Mouse (Mus musculus) cerebellum, postnatal 10 days (tissue): Measurements from ENCODE around the gene Egr4.

Source experiments
- DNase-seq, 2 experiments: peaks; one replicate each; pipeline ENCODE4 v3.0.0; 2021; ENCODE audit warnings: mixed read lengths in 2 of 2

The Egr4 gene

GRCm38 (mm10) chr6:85491606-85492005 lies 21.8 kb downstream of the Egr4 start:
- no peak for DNase-seq

- DNase-seq = no peak
Observed at GRCm38 (mm10) chr6:85490252-85490651, 23.1 kb downstream of the Egr4 start.

- no peak for DNase-seq
Observed at GRCm38 (mm10) chr6:85489717-85490116, 23.7 kb downstream of the Egr4 start.

GRCm38 (mm10) chr6:85488510-85488909 lies 24.9 kb downstream of the Egr4 start:
- no peak for DNase-seq

GRCm38 (mm10) chr6:85485738-85486137 lies 27.7 kb downstream of the Egr4 start:
- no peak for DNase-seq

- DNase-seq = peak; percentile 59 to 66
Observed at GRCm38 (mm10) chr6:85483843-85484721, 29.3 kb downstream of the Egr4 start.

- peak; percentile 70 to 82 for DNase-seq
Observed at GRCm38 (mm10) chr6:85480685-85481084, 32.7 kb downstream of the Egr4 start.

GRCm38 (mm10) chr6:85479979-85480378 lies 33.4 kb downstream of the Egr4 start:
- peak; percentile 58 to 77 for DNase-seq

- no peak for DNase-seq
Observed at GRCm38 (mm10) chr6:85478416-85478815, 35.0 kb downstream of the Egr4 start.

GRCm38 (mm10) chr6:85477366-85477917 lies 35.9 kb downstream of the Egr4 start:
- DNase-seq = peak; percentile 61 to 74

- DNase-seq = no peak
Observed at GRCm38 (mm10) chr6:85475581-85475980, 37.8 kb downstream of the Egr4 start.

- DNase-seq = no peak
Observed at GRCm38 (mm10) chr6:85472542-85472941, 40.8 kb downstream of the Egr4 start.

- DNase-seq = peak; percentile 61 to 65
Observed at GRCm38 (mm10) chr6:85471962-85472361, 41.4 kb downstream of the Egr4 start.

- DNase-seq = peak in 1 of 2 experiments; percentile 37
Observed at GRCm38 (mm10) chr6:85469660-85470430, 43.5 kb downstream of the Egr4 start.

GRCm38 (mm10) chr6:85465381-85465780 lies 48.0 kb downstream of the Egr4 start:
- DNase-seq = peak; percentile 50 to 64
